9 mouse cellular contexts compared by ENCODE assay signal in the genomic region with DNA sequence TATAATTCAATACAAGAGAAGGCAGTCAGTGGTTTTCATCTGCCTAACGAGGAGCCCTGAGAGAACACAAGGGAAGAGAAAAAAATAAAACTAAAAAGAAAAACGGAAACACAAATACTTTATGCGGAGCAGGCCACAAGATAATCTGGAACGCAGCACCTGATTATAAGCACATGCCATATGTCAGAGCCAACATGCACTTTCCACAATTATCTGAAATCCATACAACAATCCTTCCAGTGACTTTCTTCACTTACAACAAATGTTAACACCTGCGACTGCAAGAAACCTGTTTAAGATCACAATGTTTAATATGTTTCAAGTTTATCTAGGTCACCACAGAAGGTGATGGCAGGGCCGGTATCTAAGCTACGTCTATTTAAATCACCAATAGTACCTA. TPM values are rescaled to one million over a fixed set of nuclear protein-coding genes. Genes with fewer than 3 reads are reported as not detected.
A peak's percentile ranks its signal among the peaks of the same experiment; 100 is the strongest.
DNase-seq lines count a peak whose midpoint lies in the region; ATAC-seq and TF ChIP-seq lines count a peak whose summit lies in the region.
"Had no signal": no experiment of that assay in that cellular context is flagged by ENCODE, and none has a peak within 500 bp of the region (broad histone marks: within the 10 kb centered on the region; RNA-seq: fewer than 3 reads in every experiment).

No protein-coding gene starts in this region.

- no peak for DNase-seq in left cerebral cortex, adult 2 months (ENCODE audit: extremely low spot score in 1 of 2, low spot score in 2 of 2)
- no peak for DNase-seq in left cerebral cortex, postnatal 10 days (ENCODE audit: extremely low spot score in 1 of 2, low spot score in 2 of 2)
- no peak for DNase-seq in embryonic facial prominence, embryonic 14.5 days (ENCODE audit: low spot score)
- DNase-seq in thymus, postnatal 4 days: no peak
- DNase-seq in right cerebral cortex, adult 2 months (ENCODE audit: low spot score in 2 of 2): no peak
- DNase-seq in thymus, adult 2 months: no peak
- DNase-seq: gastrocnemius, postnatal 14 days had no signal

- H3K27me3 ChIP-seq in embryonic facial prominence, embryonic 14.5 days (replicated peaks; ENCODE audit: control insufficient read depth, insufficient read depth, low read length): no peaks in the 10 kb centered on the region
- no peaks in the 10 kb centered on the region for H3K27me3 ChIP-seq in intestine, postnatal 0 days (replicated peaks; ENCODE audit: control insufficient read depth, insufficient read depth, low read length)
- H3K27me3 ChIP-seq in myocyte (ENCODE audit: control insufficient read depth, insufficient read depth, insufficient read length): no peaks in the 10 kb centered on the region
- no peaks in the 10 kb centered on the region for H3K27me3 ChIP-seq in thymus, adult 2 months (ENCODE audit: control insufficient read depth, insufficient read depth, low read length)

- peak overlapping the region; percentile 92 for H3K9ac ChIP-seq in embryonic facial prominence, embryonic 14.5 days (ENCODE audit: low read depth, low read length)
- H3K9ac ChIP-seq in intestine, postnatal 0 days (ENCODE audit: low read depth, low read length): no peak overlapping the region

- peak overlapping the region; percentile 68 for H3K4me2 ChIP-seq in embryonic facial prominence, embryonic 14.5 days (ENCODE audit: low read depth, low read length)
- peak overlapping the region; percentile 78 for H3K4me2 ChIP-seq in intestine, postnatal 0 days (replicated peaks; ENCODE audit: low read depth)
- peak overlapping the region; percentile 98 for H3K4me2 ChIP-seq in myocyte (ENCODE audit: low read depth)

- peaks cover 21% of the 10 kb centered on the region for H3K36me3 ChIP-seq in embryonic facial prominence, embryonic 14.5 days (ENCODE audit: control insufficient read depth, insufficient read depth, low read length)
- peaks cover 10% of the 10 kb centered on the region; the same call in 1 of the 2 replicates for H3K36me3 ChIP-seq in intestine, postnatal 0 days (ENCODE audit: control insufficient read depth, insufficient read depth)
- H3K36me3 ChIP-seq in myocyte (ENCODE audit: control insufficient read depth, insufficient read depth): peaks cover 10% of the 10 kb centered on the region
- 0 out of 2 replicates have a peak, but pooled peaks cover 4% of the 10 kb centered on the region for H3K36me3 ChIP-seq in thymus, adult 2 months (ENCODE audit: control insufficient read depth, insufficient read depth, low read length)

- ATAC-seq in embryonic facial prominence, embryonic 14.5 days (ENCODE audit: low read depth): no peak
- no peak for ATAC-seq in intestine, postnatal 0 days

- peaks cover 47% of the 10 kb centered on the region for H3K79me2 ChIP-seq in myocyte (ENCODE audit: control insufficient read depth, insufficient read depth)

- peak overlapping the region; percentile 94 for H3K4me3 ChIP-seq in left cerebral cortex, adult 2 months
- H3K4me3 ChIP-seq in embryonic facial prominence, embryonic 14.5 days (ENCODE audit: low read depth, low read length): peak overlapping the region; percentile 99
- peak overlapping the region; percentile 99 for H3K4me3 ChIP-seq in intestine, postnatal 0 days (ENCODE audit: low read depth, low read length)
- peak overlapping the region; percentile 62 for H3K4me3 ChIP-seq in myocyte
- no peak overlapping the region for H3K4me3 ChIP-seq in thymus, adult 2 months (ENCODE audit: control insufficient read depth, insufficient read depth, low read length)

- intact Hi-C loops in left cerebral cortex, adult 2 months (cut with DNase I): loop anchor here (2.0 to 10.0 kb wide), 3 partner anchors 72 to 426 kb away; a partner anchor contains a TSS
- intact Hi-C loops in left cerebral cortex, postnatal 10 days (cut with DNase I): no loop called here

- WGBS in embryonic facial prominence, embryonic 14.5 days: 28% methylated on average over 7 of the region's 7 CpGs
- 19% methylated on average over 7 of the region's 7 CpGs for WGBS in intestine, postnatal 0 days
- WGBS in thymus, adult 2 months: 53% methylated on average over 7 of the region's 7 CpGs

- no peak for TF ChIP-seq CTCF in left cerebral cortex, adult 2 months (IDR thresholded peaks at IDR 0.05)
- TF ChIP-seq CTCF in intestine, postnatal 0 days (IDR thresholded peaks at IDR 0.05; ENCODE audit: low read depth): no peak
- no peak for TF ChIP-seq CTCF in thymus, adult 2 months (IDR thresholded peaks at IDR 0.05; ENCODE audit: borderline replicate concordance, control insufficient read depth, extremely low read depth, insufficient read depth, low read length, poor library complexity)

- peaks cover 9% of the 10 kb centered on the region for H3K4me1 ChIP-seq in embryonic facial prominence, embryonic 14.5 days (ENCODE audit: control insufficient read depth, insufficient read depth, low read length)
- H3K4me1 ChIP-seq in intestine, postnatal 0 days (replicated peaks; ENCODE audit: control insufficient read depth, insufficient read depth, low read length): no peaks in the 10 kb centered on the region
- no peaks in the 10 kb centered on the region for H3K4me1 ChIP-seq in thymus, adult 2 months (replicated peaks; ENCODE audit: control insufficient read depth, insufficient read depth, low read length)

- H3ac ChIP-seq in myocyte (ENCODE audit: control insufficient read depth, insufficient read length): peak overlapping the region; percentile 76

- no peak for TF ChIP-seq POLR2A in myocyte (IDR thresholded peaks at IDR 0.05; ENCODE audit: insufficient read length, low read depth)
- TF ChIP-seq POLR2A in thymus, adult 2 months (IDR thresholded peaks at IDR 0.05; ENCODE audit: control insufficient read depth, extremely low read depth, insufficient read depth, low read length, poor library complexity): no peak

- peak overlapping the region; percentile 96 for H3K27ac ChIP-seq in left cerebral cortex, adult 2 months
- 0 out of 2 replicates have a peak overlapping the region, but pooled peaks have one; percentile 90 for H3K27ac ChIP-seq in embryonic facial prominence, embryonic 14.5 days (replicated peaks; ENCODE audit: low read depth, low read length)
- H3K27ac ChIP-seq in intestine, postnatal 0 days (ENCODE audit: low read depth, low read length): no peak overlapping the region
- no peak overlapping the region for H3K27ac ChIP-seq in thymus, adult 2 months (ENCODE audit: control insufficient read depth, insufficient read depth, low read length)

- no peaks in the 10 kb centered on the region for H3K9me3 ChIP-seq in embryonic facial prominence, embryonic 14.5 days (ENCODE audit: control insufficient read depth, low read length)
- no peaks in the 10 kb centered on the region for H3K9me3 ChIP-seq in intestine, postnatal 0 days (ENCODE audit: control insufficient read depth)

TF ChIP-seq in myocyte, 11 proteins besides CTCF, POLR2A, EP300 and RAD21:
- TF ChIP-seq CEBPB (IDR thresholded peaks at IDR 0.05; ENCODE audit: insufficient read depth, poor library complexity, severe bottlenecking) (no peak), REST (IDR thresholded peaks at IDR 0.05; ENCODE audit: insufficient read depth, insufficient read length) (no peak), TCF12 (IDR thresholded peaks at IDR 0.05; ENCODE audit: insufficient read depth, poor library complexity, severe bottlenecking) (no peak), USF1 (IDR thresholded peaks at IDR 0.05; ENCODE audit: low read depth) (no peak), MYOG (IDR thresholded peaks at IDR 0.05; ENCODE audit: control insufficient read depth in 1 of 3, insufficient read depth in 1 of 3, insufficient read length in 2 of 3, low read depth in 2 of 3) (no peak)

RNA-seq across cellular contexts. Expression of a gene that starts 0.8 kb away (rescaled TPM):
- 1 to 10 TPM; 1.9 to 2.0 TPM for total RNA-seq in left cerebral cortex, adult 2 months (2021)
- total RNA-seq in left cerebral cortex, postnatal 10 days (2021): 1 to 10 TPM; 1.9 to 2.1 TPM
- 4.9 and 6.8 TPM in 2 replicates for polyA plus RNA-seq in embryonic facial prominence, embryonic 14.5 days (2014; fragmentation: Nextera tagmentation; extraction: Ambion mirVana)
- 2.8 and 3.2 TPM in 2 replicates for polyA plus RNA-seq in intestine, postnatal 0 days (2015; fragmentation: Nextera tagmentation; extraction: Ambion mirVana)
- 144 TPM for polyA plus RNA-seq in myocyte (2012; fragmentation: generic; extraction: Trizol)
- polyA plus RNA-seq in thymus, adult 2 months (2012; rRNA removed): 1.8 and 2.1 TPM in 2 replicates

RNA-seq across cellular contexts. Expression of a gene that starts 1.2 kb away (rescaled TPM):
- total RNA-seq in left cerebral cortex, adult 2 months (2021): 10 to 100 TPM; 65.5 to 70.2 TPM
- total RNA-seq in left cerebral cortex, postnatal 10 days (2021): 10 to 100 TPM; 47.5 to 51.0 TPM
- polyA plus RNA-seq in embryonic facial prominence, embryonic 14.5 days (2014; fragmentation: Nextera tagmentation; extraction: Ambion mirVana): 84.5 and 88.0 TPM in 2 replicates
- 33.6 and 35.3 TPM in 2 replicates for polyA plus RNA-seq in intestine, postnatal 0 days (2015; fragmentation: Nextera tagmentation; extraction: Ambion mirVana)
- 18.3 TPM for polyA plus RNA-seq in myocyte (2012; fragmentation: generic; extraction: Trizol)
- polyA plus RNA-seq in thymus, adult 2 months (2012; rRNA removed): 14.3 and 14.4 TPM in 2 replicates

Comparison
In these comparisons a context has a peak if more than half of its experiments do, and no peak if none do; other contexts are left out.
1. H3K27ac ChIP-seq: peak in left cerebral cortex, adult 2 months (single experiment) and embryonic facial prominence, embryonic 14.5 days (single experiment); none in intestine, postnatal 0 days (single experiment) and thymus, adult 2 months (single experiment).
2. RNA of a gene that starts 0.8 kb away (polyA plus RNA-seq): 144 TPM in myocyte (single experiment); 4.9 to 6.8 TPM in embryonic facial prominence, embryonic 14.5 days, 2.8 to 3.2 TPM in intestine, postnatal 0 days and 1.8 to 2.1 TPM in thymus, adult 2 months; every median in the first group is over 10 times any median in the second.
3. Peak in every context shown above with its lines, with median percentiles within 50 percentile points of each other: H3K4me2 ChIP-seq.